Comparison of ENCODE assay signal across 8 mouse cellular contexts in the genomic region with DNA sequence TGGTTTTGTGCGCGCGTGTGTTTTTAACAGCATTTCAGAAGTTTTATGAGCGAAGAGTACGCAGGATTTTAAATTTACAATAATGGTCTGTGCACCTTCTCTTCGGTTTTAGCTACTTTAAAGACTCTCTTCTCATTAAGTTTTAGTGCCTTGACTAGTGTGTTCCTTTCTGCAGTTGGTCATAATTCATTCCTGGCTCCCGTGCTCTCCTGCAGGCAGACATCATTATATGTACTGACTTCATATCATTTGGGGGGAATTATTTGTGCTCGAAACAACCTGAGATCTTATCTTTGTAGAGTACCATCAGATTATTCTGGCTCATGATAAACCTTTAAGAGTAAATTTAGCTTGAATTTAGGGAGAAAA. TPM values are rescaled to one million over a fixed set of nuclear protein-coding genes. Genes with fewer than 3 reads are reported as not detected.
DNase-seq lines count a peak whose midpoint lies in the region; ATAC-seq lines count a peak whose summit lies in the region.

No protein-coding gene starts in this region.

- 49% methylated on average over 8 of the region's 8 CpGs for WGBS in heart, embryonic 14.5 days
- WGBS in embryonic facial prominence, embryonic 13.5 days, result 17% methylated on average over 8 of the region's 8 CpGs
- WGBS in midbrain, embryonic 13.5 days, result 68% methylated on average over 8 of the region's 8 CpGs

- H3K9ac ChIP-seq in heart, embryonic 14.5 days (ENCODE audit: low read length), result no peak overlapping the region; the same call in 1 of the 2 replicates
- H3K9ac ChIP-seq in embryonic facial prominence, embryonic 13.5 days, result no peak overlapping the region
- H3K9ac ChIP-seq in midbrain, embryonic 13.5 days (replicated peaks), result no peak overlapping the region

- no peaks in the 10 kb centered on the region for H3K27me3 ChIP-seq in heart, embryonic 14.5 days (ENCODE audit: control insufficient read depth, insufficient read depth, low read length)
- H3K27me3 ChIP-seq in embryonic facial prominence, embryonic 13.5 days, result peaks cover 30% of the 10 kb centered on the region
- peaks cover 28% of the 10 kb centered on the region for H3K27me3 ChIP-seq in midbrain, embryonic 13.5 days

- intact Hi-C loops in left cerebral cortex, postnatal 14 days (cut with DNase I), result loop anchor here (1.0 to 10.0 kb wide), 5 partner anchors 23 to 826 kb away; a partner anchor contains a TSS

- no peak for ATAC-seq in heart, embryonic 14.5 days (ENCODE audit: insufficient number of reproducible peaks, insufficient read depth, low FRiP score, low read depth)
- no peak for ATAC-seq in embryonic facial prominence, embryonic 13.5 days (ENCODE audit: insufficient number of reproducible peaks, insufficient read depth, low FRiP score, low TSS enrichment, low read depth)
- ATAC-seq in midbrain, embryonic 13.5 days, result no peak

- H3K36me3 ChIP-seq in heart, embryonic 14.5 days (ENCODE audit: control insufficient read depth, insufficient read depth, low read length), result peaks cover 27% of the 10 kb centered on the region
- peaks cover 20% of the 10 kb centered on the region for H3K36me3 ChIP-seq in embryonic facial prominence, embryonic 13.5 days
- peaks cover 9% of the 10 kb centered on the region; the same call in 1 of the 2 replicates for H3K36me3 ChIP-seq in midbrain, embryonic 13.5 days

- H3K9me3 ChIP-seq in heart, embryonic 14.5 days (ENCODE audit: control insufficient read depth, low read length), result no peaks in the 10 kb centered on the region
- no peaks in the 10 kb centered on the region for H3K9me3 ChIP-seq in embryonic facial prominence, embryonic 13.5 days
- no peaks in the 10 kb centered on the region for H3K9me3 ChIP-seq in midbrain, embryonic 13.5 days

- peaks cover 3% of the 10 kb centered on the region in 2 experiments; a peak in 2 of 4 replicates for H3K4me1 ChIP-seq in heart, embryonic 14.5 days (ENCODE audit: control insufficient read depth in 2 of 2, insufficient read depth in 2 of 2, low read length in 2 of 2)
- peaks cover 10% of the 10 kb centered on the region for H3K4me1 ChIP-seq in embryonic facial prominence, embryonic 13.5 days
- H3K4me1 ChIP-seq in midbrain, embryonic 13.5 days (replicated peaks), result peaks cover 10% of the 10 kb centered on the region

- H3K27ac ChIP-seq in heart, embryonic 14.5 days (replicated peaks in 1 of 2; ENCODE audit: control insufficient read depth in 1 of 2, insufficient read depth in 1 of 2, low read depth in 2 of 2, low read length in 2 of 2), result no peak overlapping the region
- H3K27ac ChIP-seq in embryonic facial prominence, embryonic 13.5 days, result no peak overlapping the region
- H3K27ac ChIP-seq in midbrain, embryonic 13.5 days, result no peak overlapping the region

- H3K4me2 ChIP-seq in heart, embryonic 14.5 days (ENCODE audit: low read length), result peak overlapping the region; percentile 68
- peak overlapping the region; percentile 56 for H3K4me2 ChIP-seq in embryonic facial prominence, embryonic 13.5 days
- H3K4me2 ChIP-seq in midbrain, embryonic 13.5 days (replicated peaks), result peak overlapping the region; percentile 51

- peak overlapping the region; percentile 32 to 33; a peak in 3 of 4 replicates for H3K4me3 ChIP-seq in heart, embryonic 14.5 days (ENCODE audit: control insufficient read depth in 1 of 2, insufficient read depth in 1 of 2, low read depth in 1 of 2, low read length in 2 of 2)
- peak overlapping the region; percentile 22; the same call in 1 of the 2 replicates for H3K4me3 ChIP-seq in embryonic facial prominence, embryonic 13.5 days
- H3K4me3 ChIP-seq in midbrain, embryonic 13.5 days (replicated peaks), result peak overlapping the region; percentile 22

- DNase-seq in heart, adult 9 months (ENCODE audit: low spot score in 2 of 2), result no peak
- DNase-seq in hindlimb bud, embryonic 11.5 days (ENCODE audit: extremely low spot score, low read depth, low spot score), result peak; percentile 14
- DNase-seq in thymus, postnatal 0 days (ENCODE audit: low spot score), result no peak
- DNase-seq in left cerebral cortex, postnatal 14 days (ENCODE audit: low spot score in 2 of 2), result no peak
- no peak for DNase-seq in embryo, embryonic 10.5 days (ENCODE audit: low spot score)

RNA-seq across cellular contexts. Expression of a gene that starts 12.1 kb away (rescaled TPM):
- polyA plus RNA-seq in heart, embryonic 14.5 days (2014; fragmentation: Nextera tagmentation; extraction: Ambion mirVana), result 26.2 and 28.2 TPM in 2 replicates
- polyA plus RNA-seq in embryonic facial prominence, embryonic 13.5 days (2015; fragmentation: Nextera tagmentation; extraction: Ambion mirVana), result 25.2 and 28.3 TPM in 2 replicates
- polyA plus RNA-seq in midbrain, embryonic 13.5 days (2015; fragmentation: Nextera tagmentation; extraction: Ambion mirVana), result 23.3 and 27.7 TPM in 2 replicates
- 24.0 and 24.6 TPM in 2 replicates for polyA plus RNA-seq in thymus, postnatal 0 days (2015; fragmentation: Nextera tagmentation; extraction: Ambion mirVana)
- 10 to 100 TPM; 22.7 to 29.1 TPM for total RNA-seq in left cerebral cortex, postnatal 14 days (2021)

RNA-seq across cellular contexts. Expression of a gene that starts 12.4 kb away (rescaled TPM):
- 4.1 TPM in 2 replicates for polyA plus RNA-seq in heart, embryonic 14.5 days (2014; fragmentation: Nextera tagmentation; extraction: Ambion mirVana)
- 4.8 TPM in 2 replicates for polyA plus RNA-seq in embryonic facial prominence, embryonic 13.5 days (2015; fragmentation: Nextera tagmentation; extraction: Ambion mirVana)
- polyA plus RNA-seq in midbrain, embryonic 13.5 days (2015; fragmentation: Nextera tagmentation; extraction: Ambion mirVana), result 2.4 and 2.6 TPM in 2 replicates
- 6.7 and 6.9 TPM in 2 replicates for polyA plus RNA-seq in thymus, postnatal 0 days (2015; fragmentation: Nextera tagmentation; extraction: Ambion mirVana)
- 1 to 10 TPM; 7.8 to 8.0 TPM for total RNA-seq in left cerebral cortex, postnatal 14 days (2021)
